Mouse (Mus musculus): ENCODE data around the gene Cyfip2.
"Not testable (repeated sequence)": the region's sequence is repeated elsewhere in the genome, so short reads cannot be mapped to it uniquely, and the experiment has no call there.

Gene Cyfip2

GRCm38 (mm10) chr11:46185486-46185885, 127.2 kb downstream of the Cyfip2 start:
- DNase-seq (ENCODE audit: low spot score) = no peak

- DNase-seq (ENCODE audit: low spot score) = no peak
Measured at GRCm38 (mm10) chr11:46184946-46185345, 127.7 kb downstream of the Cyfip2 start.

- DNase-seq (ENCODE audit: low spot score) = not testable (repeated sequence)
Measured at GRCm38 (mm10) chr11:46182031-46182430, 130.6 kb downstream of the Cyfip2 start.

- DNase-seq (ENCODE audit: low spot score) = no peak
Measured at GRCm38 (mm10) chr11:46177246-46178043, 135.2 kb downstream of the Cyfip2 start.

GRCm38 (mm10) chr11:46176155-46176554, 136.5 kb downstream of the Cyfip2 start:
- no peak for DNase-seq (ENCODE audit: low spot score)

GRCm38 (mm10) chr11:46172128-46172527, 140.5 kb downstream of the Cyfip2 start:
- DNase-seq (ENCODE audit: low spot score) = no peak

- DNase-seq (ENCODE audit: low spot score) = no peak
Measured at GRCm38 (mm10) chr11:46169908-46170307, 142.8 kb downstream of the Cyfip2 start.

- no peak for DNase-seq (ENCODE audit: low spot score)
Measured at GRCm38 (mm10) chr11:46168506-46168905, 144.2 kb downstream of the Cyfip2 start.

- peak; percentile 23 for DNase-seq (ENCODE audit: low spot score)
Measured at GRCm38 (mm10) chr11:46165866-46166585, 146.6 kb downstream of the Cyfip2 start, which contains the start of gene Nipal4. Gene Nipal4 (minus strand): TSS chr11:46166508.

- DNase-seq (ENCODE audit: low spot score) = no peak
Measured at GRCm38 (mm10) chr11:46157462-46157861, 155.2 kb downstream of the Cyfip2 start.

GRCm38 (mm10) chr11:46156945-46157344, 155.7 kb downstream of the Cyfip2 start:
- DNase-seq (ENCODE audit: low spot score) = no peak

- no peak for DNase-seq (ENCODE audit: low spot score)
Measured at GRCm38 (mm10) chr11:46146619-46147018, 166.0 kb downstream of the Cyfip2 start.

GRCm38 (mm10) chr11:46145163-46145875, 167.3 kb downstream of the Cyfip2 start:
- no peak for DNase-seq (ENCODE audit: low spot score)
